Mouse (Mus musculus) limb, embryonic 14.5 days (tissue): Measurements from ENCODE around the gene Gtf3c4. TPM values are rescaled to one million over a fixed set of nuclear protein-coding genes. Genes with fewer than 3 reads are reported as not detected.

Source experiments
- ATAC-seq: fragments of 200-750 bp; cut with Nextera tagmentation; 2 replicates; pipeline ENCODE4 v1.8.0; 2017; ENCODE audit warnings: low read depth, moderate number of reproducible peaks, moderate TSS enrichment; ENCODE audit not compliant: low FRiP score
- DNase-seq: peaks from one replicate; pipeline ENCODE4 v3.0.0-alpha.2; 2015; ENCODE audit warnings: low spot score
- H3K27ac ChIP-seq: fragments of 300-500 bp; sonication (generic); replicated peaks from 2 replicates; pipeline ENCODE4 v1.5.1; 2014; ENCODE audit warnings: low read depth, mild to moderate bottlenecking, low read length, moderate library complexity, mixed read lengths
- H3K27me3 ChIP-seq: fragments of 300-500 bp; sonication (generic); 2 replicates; pipeline ENCODE4 v1.6.1; 2014; ENCODE audit warnings: low read length, mixed read lengths; ENCODE audit not compliant: control insufficient read depth, insufficient read depth
- H3K36me3 ChIP-seq: fragments of 300-500 bp; sonication (generic); 2 replicates; pipeline ENCODE4 v1.6.1; 2014; ENCODE audit warnings: mild to moderate bottlenecking, low read length, moderate library complexity, mixed read lengths; ENCODE audit not compliant: control insufficient read depth, insufficient read depth
- H3K4me1 ChIP-seq: fragments of 300-500 bp; sonication (generic); 2 replicates; pipeline ENCODE4 v1.6.1; 2014; ENCODE audit warnings: antibody characterized with exemption, low read length, mixed read lengths; ENCODE audit not compliant: control insufficient read depth, insufficient read depth
- H3K4me2 ChIP-seq: fragments of 300-500 bp; sonication (generic); replicated peaks from 2 replicates; pipeline ENCODE4 v1.6.1; 2014; ENCODE audit warnings: low read depth, mild to moderate bottlenecking, low read length, moderate library complexity; ENCODE audit not compliant: severe bottlenecking
- H3K4me3 ChIP-seq: fragments of 300-500 bp; sonication (generic); replicated peaks from 2 replicates; pipeline ENCODE4 v1.5.1; 2014; ENCODE audit warnings: low read length
- H3K9ac ChIP-seq: fragments of 300-500 bp; sonication (generic); 2 replicates; pipeline ENCODE4 v1.6.1; 2014; ENCODE audit warnings: mild to moderate bottlenecking, low read depth, low read length, moderate library complexity; ENCODE audit not compliant: severe bottlenecking
- H3K9me3 ChIP-seq: fragments of 300-500 bp; sonication (generic); 2 replicates; pipeline ENCODE4 v1.6.1; 2016; ENCODE audit warnings: low read length; ENCODE audit not compliant: control insufficient read depth
- POLR2A ChIP-seq: fragments of 200-500 bp; IDR thresholded peaks from 2 replicates; pipeline ENCODE4 v1.8.0; 2012; ENCODE audit warnings: inconsistent platforms, mild to moderate bottlenecking, moderate library complexity, borderline replicate concordance; ENCODE audit not compliant: insufficient read depth, insufficient read length; ENCODE audit errors: extremely low read depth
- WGBS: fragments of 180-500 bp; shearing (Covaris S2); extraction: QIAGEN DNeasy Blood & Tissue Kit; methylation state at CpG from one replicate; pipeline ENCODE4 v1.1.7; 2014; 5-methylcytosine and 5-hydroxymethylcytosine counted together
- polyA plus RNA-seq, 2 experiments: library from polyadenylated mRNA; depleted of rRNA in 1 of 2; stranded (reverse) in 1 of 2; unstranded in 1 of 2; fragments of >200 nt; fragmentation: Nextera tagmentation in 1 of 2; extraction: Ambion mirVana in 1 of 2; gene quantifications; 2 replicates each; pipeline versions ENCODE4 v1.2.1 to v1.2.3; 2012 to 2014

The Gtf3c4 gene
- polyA plus RNA-seq, 2 experiments, result 16.2 to 20.9 TPM

GRCm38 (mm10) chr2:28875554-28875953, 35.4 kb upstream of the Gtf3c4 start:
- Histone ChIP-seq H3K36me3 (peaks cover 41% of the 10 kb centered on the region), H3K4me3 (no peak overlapping the region), H3K4me2 (no peak overlapping the region), H3K27ac (no peak overlapping the region), H3K9ac (no peak overlapping the region), H3K4me1 (no peaks in the 10 kb centered on the region), H3K27me3 (no peaks in the 10 kb centered on the region), H3K9me3 (no peaks in the 10 kb centered on the region)
- no peak for TF ChIP-seq POLR2A
- 88% methylated on average over 11 of the region's 11 CpGs for WGBS
- DNase-seq (no peak), ATAC-seq (no peak)

- Histone ChIP-seq H3K27me3 (no peaks in the 10 kb centered on the region), H3K27ac (no peak overlapping the region), H3K4me2 (no peak overlapping the region), H3K9me3 (no peaks in the 10 kb centered on the region), H3K4me3 (no peak overlapping the region), H3K4me1 (no peaks in the 10 kb centered on the region), H3K9ac (no peak overlapping the region), H3K36me3 (peaks cover 49% of the 10 kb centered on the region)
- ATAC-seq (no peak), DNase-seq (no peak)
- 73% methylated on average over 7 of the region's 7 CpGs for WGBS
- no peak for TF ChIP-seq POLR2A
Measured at GRCm38 (mm10) chr2:28867495-28867894, 27.3 kb upstream of the Gtf3c4 start.

GRCm38 (mm10) chr2:28863857-28864256, 23.7 kb upstream of the Gtf3c4 start:
- H3K36me3 ChIP-seq, result peaks cover 81% of the 10 kb centered on the region
- TF ChIP-seq POLR2A, result no peak
- no peak for DNase-seq

GRCm38 (mm10) chr2:28860678-28861423, 20.7 kb upstream of the Gtf3c4 start:
- 92% methylated on average over 8 of the region's 8 CpGs for WGBS
- H3K27me3 ChIP-seq, result no peaks in the 10 kb centered on the region
- no peaks in the 10 kb centered on the region for H3K4me1 ChIP-seq
- ATAC-seq (no peak), DNase-seq (no peak)
- no peak overlapping the region for H3K27ac ChIP-seq
- H3K9me3 ChIP-seq, result no peaks in the 10 kb centered on the region
- H3K9ac ChIP-seq, result no peak overlapping the region
- TF ChIP-seq POLR2A, result no peak
- peaks cover 72% of the 10 kb centered on the region for H3K36me3 ChIP-seq
- no peak overlapping the region for H3K4me3 ChIP-seq
- no peak overlapping the region for H3K4me2 ChIP-seq

More at GRCm38 (mm10) chr2:28863857-28864256, 23.7 kb upstream of the Gtf3c4 start:
- Histone ChIP-seq H3K4me2 (no peak overlapping the region), H3K4me3 (no peak overlapping the region), H3K4me1 (no peaks in the 10 kb centered on the region), H3K27me3 (no peaks in the 10 kb centered on the region), H3K27ac (no peak overlapping the region), H3K9ac (no peak overlapping the region), H3K9me3 (no peaks in the 10 kb centered on the region)
- no peak for ATAC-seq

- peaks cover 70% of the 10 kb centered on the region for H3K36me3 ChIP-seq
Measured at GRCm38 (mm10) chr2:28859303-28859702, 19.1 kb upstream of the Gtf3c4 start.

More at GRCm38 (mm10) chr2:28859303-28859702, 19.1 kb upstream of the Gtf3c4 start:
- 93% methylated on average over 4 of the region's 4 CpGs for WGBS
- H3K27ac ChIP-seq, result no peak overlapping the region
- H3K4me3 ChIP-seq, result no peak overlapping the region
- ATAC-seq (no peak), DNase-seq (no peak)
- no peaks in the 10 kb centered on the region for H3K27me3 ChIP-seq
- H3K9ac ChIP-seq, result no peak overlapping the region
- no peaks in the 10 kb centered on the region for H3K9me3 ChIP-seq
- TF ChIP-seq POLR2A, result no peak
- no peaks in the 10 kb centered on the region for H3K4me1 ChIP-seq
- H3K4me2 ChIP-seq, result no peak overlapping the region
